Mouse (Mus musculus) thymus, adult 2 months (tissue): ENCODE measurements around the gene Zcchc14.

Experiments
- CTCF ChIP-seq: fragments of 200-500 bp; IDR thresholded peaks from 2 replicates; pipeline ENCODE4 v1.5.1; 2012; ENCODE audit warnings: mild to moderate bottlenecking, control low read depth, low read length, moderate library complexity, borderline replicate concordance; ENCODE audit not compliant: control insufficient read depth, poor library complexity, insufficient read depth; ENCODE audit errors: extremely low read depth
- POLR2A ChIP-seq: fragments of 200-500 bp; IDR thresholded peaks from 2 replicates; pipeline ENCODE4 v1.6.1; 2012; ENCODE audit warnings: mild to moderate bottlenecking, low read length, control low read depth, moderate library complexity; ENCODE audit not compliant: control insufficient read depth, poor library complexity, insufficient read depth; ENCODE audit errors: extremely low read depth

- no peak for TF ChIP-seq CTCF
- no peak for TF ChIP-seq POLR2A
These were observed 94.2 kb downstream of the Zcchc14 start for GRCm38 (mm10) chr8:121558538-121558937.
